Mouse (Mus musculus) c-Kit-positive CD71-negative TER-119-negative erythroid progenitor cells, embryonic 14.5 days (primary cell): ENCODE results near the gene Mmp9.

Experiments
- DNase-seq: peaks from one replicate; pipeline ENCODE4 v3.0.0-alpha.2; 2013; ENCODE audit warnings: low read depth

The Mmp9 gene

DNA sequence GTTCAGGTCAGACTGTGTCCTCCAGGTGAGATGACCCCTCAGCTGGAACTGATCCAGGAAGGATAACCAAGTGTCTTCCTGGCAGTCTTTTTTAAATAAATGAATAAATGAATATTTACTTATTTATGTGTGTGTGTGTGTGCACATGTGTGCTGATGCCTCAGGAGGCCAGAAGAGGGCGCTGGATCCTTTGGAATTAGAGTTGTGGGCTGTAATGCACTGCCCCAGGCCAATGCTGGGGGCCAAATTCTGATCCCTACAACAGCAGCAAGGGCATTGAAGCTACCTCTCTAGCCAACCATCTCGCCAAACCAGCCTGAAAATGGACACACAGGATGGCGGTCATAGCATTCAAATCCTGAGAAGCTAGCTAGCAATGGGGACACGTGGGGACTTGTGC, 15.1 kb downstream of the Mmp9 start:
- DNase-seq: no peak

DNA sequence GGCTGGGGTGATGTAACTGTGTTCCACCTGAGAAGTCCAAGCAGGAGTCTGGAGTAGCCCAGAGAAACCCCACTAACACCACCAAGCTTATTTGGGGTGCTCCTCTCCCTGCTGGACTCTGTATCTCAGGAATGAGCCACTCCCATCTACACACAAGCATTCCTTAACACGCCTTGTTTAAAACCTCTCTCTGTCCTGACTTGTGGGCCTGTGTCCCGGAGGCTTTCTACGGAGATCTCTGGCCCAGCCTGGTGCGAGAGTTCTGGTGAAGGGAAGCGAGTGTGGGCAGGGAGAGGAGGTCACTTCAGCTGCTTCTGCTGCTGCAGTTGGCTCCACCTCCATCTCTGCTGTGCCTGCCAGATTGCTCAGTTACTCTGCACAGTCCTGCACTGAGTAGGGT, 15.6 kb downstream of the Mmp9 start:
- no peak for DNase-seq

DNA sequence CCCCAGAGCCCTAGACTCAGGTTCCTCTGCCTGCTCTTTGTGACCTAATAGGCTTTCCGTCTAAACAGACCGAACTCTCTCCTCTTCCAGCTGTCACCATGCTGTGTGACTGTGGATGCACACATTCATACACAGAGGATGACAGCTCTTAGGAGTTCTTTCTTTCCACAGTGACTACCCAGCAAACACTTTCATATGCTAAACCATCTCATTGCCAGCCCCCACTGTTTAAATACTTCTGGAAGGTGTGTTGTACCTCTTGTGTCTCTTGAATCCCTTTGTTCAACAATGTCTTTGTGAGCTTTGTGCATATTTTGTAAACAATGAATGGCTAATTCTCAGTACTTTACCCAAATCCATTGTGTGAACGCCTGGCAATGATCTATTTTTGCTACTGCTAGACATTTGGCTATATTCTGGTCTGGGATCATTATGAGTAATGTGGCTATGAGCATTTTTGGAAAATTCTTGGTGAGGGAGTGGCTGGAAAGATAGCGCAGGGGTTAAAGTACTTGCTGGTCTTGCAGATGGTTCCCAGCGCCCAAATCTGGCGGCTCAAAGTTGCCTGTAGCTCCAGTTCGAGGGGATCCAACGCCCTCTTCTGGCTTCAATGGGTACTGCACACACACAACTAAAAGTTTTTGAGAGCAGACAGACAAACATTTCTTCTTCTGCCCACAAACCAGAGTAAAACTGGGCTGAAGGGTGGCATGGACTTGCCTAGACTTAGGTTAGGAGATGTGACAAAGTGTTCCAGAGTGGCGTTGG, 17.2 kb downstream of the Mmp9 start:
- no peak for DNase-seq

DNA sequence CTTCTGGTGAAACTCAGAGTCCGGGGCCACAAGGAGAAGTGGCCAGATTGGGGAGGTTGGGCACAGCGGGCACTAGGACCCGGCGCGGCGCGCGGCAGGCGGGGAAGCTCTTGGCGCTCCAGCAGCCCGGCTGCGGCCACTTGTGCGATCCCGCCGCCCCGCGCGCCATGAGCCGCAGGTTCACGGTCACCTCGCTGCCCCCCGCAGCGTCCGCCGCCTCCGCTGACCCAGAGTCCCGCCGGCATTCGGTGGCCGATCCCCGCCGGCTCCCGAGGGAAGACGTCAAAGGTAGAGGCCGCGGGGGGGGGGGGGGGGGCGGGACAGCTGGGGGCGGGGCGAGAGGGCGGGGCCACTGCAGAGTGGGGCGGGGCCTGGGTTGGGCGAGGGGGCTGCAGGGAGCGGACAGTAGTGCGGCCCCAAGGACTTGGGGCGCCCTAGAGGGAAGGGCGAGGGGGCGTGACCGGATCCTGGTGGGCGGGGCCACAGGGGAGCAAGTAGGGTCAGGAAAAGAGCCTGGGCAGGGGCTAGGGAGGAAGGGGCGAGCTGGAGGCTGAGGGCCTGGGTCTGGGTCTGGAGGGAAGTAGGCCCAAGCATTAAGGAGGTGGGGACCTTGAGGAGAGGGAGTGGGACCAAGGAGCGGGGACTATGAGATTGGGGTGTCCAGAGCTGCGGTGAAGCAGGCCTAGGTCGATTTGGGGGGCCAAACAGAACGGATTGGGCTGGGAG, 20.3 kb downstream of the Mmp9 start, which contains the start of gene Slc12a5:
Slc12a5 (plus strand) TSS at position 87 of the 726 bp plus-strand sequence.
- no peak for DNase-seq

DNA sequence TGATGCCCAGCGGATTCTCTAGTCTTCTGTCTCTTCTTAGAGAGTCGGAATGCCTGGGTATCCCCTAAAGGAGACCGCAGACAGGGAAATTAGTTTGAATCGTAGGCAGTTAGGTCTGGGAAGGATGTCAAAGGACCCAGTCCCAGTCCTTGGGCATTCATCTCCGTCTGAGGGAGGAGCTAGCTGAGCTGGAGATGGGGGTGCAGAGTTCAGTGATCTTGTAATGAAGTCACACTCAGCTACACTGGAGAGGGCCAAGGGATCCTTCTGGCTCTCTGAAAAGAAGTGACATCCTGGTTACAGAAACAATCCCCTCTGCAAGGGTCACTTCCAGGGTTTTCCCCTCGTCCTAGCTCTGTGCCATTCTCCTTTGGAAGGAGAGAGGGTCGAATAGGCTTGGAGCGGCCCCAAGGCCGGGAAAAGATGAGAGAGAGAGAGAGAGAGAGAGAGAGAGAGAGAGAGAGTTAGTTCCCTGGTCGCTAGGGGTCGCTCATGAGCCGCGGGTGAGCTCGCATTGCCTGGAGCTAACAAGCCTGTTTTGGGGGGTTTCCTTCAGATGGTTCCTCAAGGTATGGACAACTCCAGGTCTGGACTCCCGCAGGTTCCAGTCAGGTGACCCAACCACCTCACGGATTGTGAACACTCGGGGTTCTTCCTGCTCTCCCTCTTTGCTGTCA, 21.1 kb downstream of the Mmp9 start:
- DNase-seq: peak; percentile 63

DNA sequence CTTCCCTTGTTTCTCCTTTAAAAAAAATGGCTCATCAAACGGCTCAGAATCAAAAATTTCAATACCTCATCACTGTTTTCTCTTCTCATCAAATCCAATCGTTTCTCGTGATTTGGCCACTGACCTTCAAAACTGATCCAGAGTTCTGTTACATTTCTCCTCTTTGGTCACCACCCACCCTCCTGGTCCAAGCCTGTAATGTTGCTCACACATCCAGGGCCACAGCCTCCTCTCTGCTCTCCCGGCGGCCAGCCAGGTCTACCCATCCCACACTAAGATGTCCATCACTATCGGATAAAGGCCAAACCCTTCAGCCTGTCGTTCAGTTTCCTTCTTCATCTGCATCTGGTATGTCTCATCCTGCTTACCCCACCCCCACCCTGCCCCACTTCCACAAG, 21.6 kb downstream of the Mmp9 start:
- no peak for DNase-seq

DNA sequence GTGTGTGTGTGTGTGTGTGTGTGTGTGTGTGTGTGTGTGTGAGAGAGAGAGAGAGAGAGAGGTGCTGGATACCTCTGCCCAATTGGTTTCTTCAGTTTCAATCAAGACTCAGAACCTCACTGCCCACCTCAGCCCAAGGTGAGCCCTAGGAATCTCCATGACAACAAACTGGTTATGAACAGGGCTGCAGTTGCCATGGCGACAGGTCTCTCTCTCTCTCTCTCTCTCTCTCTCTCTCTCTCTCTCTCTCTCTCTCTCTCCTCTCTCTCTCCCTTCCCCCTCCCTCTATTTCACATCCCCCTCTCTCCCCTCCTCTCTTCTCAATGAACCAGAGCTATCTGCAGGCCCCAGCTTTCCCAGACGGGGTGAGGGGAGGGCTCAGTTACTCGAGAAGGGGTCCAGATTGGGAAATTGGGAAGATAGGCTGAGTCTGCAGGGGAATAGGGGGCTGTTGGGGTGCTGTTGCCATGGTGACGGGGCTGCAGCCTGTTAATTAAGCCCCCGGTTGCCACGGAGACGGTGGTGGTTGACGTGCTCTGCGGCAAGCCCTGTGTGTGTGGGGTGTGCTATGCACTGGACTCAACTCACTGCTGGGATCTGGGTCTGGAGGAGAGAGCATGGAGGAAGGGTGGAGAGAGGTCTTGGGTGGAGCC, 23.8 kb downstream of the Mmp9 start:
- no peak for DNase-seq

DNA sequence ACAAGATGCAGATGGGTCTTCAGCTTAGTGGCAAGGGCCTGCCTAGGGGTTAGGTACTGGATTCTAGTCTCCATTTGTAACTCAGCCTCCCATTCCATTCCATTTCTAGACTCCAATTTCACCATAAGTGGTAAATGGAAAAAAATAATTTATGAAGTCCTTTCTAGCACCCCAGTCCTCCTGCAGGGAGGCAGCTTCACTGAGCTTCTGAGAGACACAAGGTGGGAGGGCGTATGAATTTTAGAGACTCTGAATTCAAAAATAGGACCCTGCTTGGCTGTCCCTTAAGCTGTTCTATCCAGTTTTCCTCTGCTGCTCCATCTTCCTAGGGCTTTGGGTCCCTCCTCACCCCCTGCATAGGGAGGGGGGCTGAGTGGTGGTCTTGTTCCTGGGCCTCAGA, 24.4 kb downstream of the Mmp9 start:
- DNase-seq: no peak

DNA sequence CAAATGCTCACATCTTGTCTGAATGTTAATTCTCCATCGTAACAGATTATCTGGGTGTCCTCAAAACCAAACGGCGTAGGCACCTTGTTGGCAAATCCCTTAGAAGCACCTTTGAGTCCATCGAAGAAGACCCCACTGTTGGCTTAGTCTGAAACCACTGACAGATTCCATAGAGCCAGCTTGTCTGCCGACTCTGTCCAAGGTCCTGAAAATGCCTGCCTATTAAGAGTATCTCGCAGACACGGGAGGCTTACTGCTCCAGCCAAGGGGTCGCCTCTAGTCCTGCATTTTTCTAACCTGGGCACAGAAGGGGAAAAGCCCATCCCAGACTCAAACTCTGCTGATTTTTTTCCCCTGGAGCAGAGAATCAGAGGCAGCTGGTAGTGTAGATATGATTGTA, 25.8 kb downstream of the Mmp9 start:
- no peak for DNase-seq

DNA sequence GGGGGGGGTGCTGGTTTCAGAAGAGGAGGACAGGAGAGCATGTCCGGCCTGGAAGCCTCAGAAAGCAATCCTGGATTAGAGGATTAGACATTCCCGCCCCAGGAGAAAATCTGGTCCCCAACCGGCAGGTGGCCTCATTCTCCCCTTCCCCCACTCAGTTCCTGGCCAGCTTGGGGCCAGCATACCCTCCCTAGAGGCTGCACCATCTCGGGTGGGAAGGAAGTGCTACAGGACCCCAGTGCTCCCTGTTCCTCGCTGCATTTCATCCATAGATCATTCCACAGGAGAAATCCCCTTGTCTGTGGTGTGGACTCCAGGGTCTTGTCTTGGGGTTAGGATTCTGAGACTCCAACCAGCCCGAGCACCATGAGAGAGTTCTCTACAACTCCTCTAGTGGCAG, 26.6 kb downstream of the Mmp9 start:
- DNase-seq: no peak

DNA sequence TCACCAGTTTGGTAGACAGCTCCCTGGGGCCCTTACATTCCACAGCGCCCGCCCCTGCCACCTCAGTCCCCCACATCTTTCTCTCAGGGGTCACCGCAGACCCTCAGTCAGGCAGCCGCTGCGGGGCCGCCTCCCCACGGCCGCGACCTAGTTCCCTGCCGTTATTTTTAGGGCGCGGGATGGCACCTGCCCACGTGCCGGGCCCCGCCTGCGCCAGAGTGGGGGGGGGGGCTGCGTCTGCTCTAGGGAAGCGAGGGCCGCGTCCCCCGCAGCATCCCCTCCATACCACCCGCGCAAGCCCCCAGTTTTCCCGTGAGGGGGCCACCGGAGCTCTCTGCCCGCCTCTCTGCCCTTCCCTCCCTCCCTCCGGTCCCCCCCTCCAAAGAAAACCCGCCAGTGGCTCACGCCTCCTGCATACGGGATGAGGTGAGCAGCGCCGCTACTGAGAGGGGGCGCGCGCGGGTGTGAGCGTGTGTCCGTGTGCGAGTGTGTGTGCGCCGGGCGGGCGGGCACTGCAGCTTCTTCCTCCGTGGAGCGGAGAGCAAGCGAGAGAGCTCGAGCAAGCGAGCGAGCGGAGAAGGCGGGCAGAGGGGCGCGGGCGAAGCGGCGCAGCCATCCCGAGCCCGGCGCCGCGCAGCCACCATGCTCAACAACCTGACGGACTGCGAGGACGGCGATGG, 27.3 kb downstream of the Mmp9 start:
- no peak for DNase-seq

DNA sequence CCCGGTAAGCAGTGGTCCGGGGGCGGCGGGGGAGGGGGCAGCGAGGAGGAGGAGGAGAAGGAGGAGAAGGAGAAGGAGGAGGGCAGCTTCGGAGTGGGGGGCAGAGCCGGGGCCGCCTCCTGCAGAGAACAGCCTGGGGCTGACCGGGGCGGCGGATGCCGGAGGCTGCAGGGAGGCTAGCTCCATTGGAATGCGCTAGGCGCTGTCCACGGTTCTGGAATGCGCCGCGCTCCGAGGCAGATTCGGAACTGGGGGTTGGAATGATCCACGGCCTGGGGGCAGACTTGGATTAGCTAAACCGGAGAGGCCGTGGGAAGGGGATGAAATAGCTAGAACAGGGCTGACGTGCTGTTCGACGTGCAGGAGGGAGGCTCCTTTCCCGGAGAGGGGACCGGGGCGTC, 27.9 kb downstream of the Mmp9 start:
- no peak for DNase-seq

DNA sequence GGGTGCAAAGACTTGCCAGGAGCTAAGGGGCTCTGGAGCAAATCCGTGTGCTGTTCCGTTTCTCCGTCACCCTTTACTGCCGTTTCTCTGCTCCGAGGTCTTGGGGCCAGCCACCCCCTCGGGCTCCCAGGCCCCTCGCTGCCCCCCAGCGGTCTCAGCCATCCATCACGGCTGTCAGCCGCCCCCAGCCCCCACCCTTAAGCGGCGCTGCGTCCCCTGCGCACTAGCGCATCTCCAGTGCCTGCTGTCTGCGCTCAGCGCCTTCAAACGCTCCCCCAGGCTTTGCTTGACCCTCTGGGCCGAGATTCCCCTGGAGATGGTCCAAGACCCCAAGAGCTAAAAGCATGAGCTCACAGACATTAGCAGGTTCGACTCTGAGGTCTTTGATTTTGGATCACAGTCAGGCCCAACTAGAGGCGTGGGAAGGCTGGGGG, 28.8 kb downstream of the Mmp9 start:
- no peak for DNase-seq

DNA sequence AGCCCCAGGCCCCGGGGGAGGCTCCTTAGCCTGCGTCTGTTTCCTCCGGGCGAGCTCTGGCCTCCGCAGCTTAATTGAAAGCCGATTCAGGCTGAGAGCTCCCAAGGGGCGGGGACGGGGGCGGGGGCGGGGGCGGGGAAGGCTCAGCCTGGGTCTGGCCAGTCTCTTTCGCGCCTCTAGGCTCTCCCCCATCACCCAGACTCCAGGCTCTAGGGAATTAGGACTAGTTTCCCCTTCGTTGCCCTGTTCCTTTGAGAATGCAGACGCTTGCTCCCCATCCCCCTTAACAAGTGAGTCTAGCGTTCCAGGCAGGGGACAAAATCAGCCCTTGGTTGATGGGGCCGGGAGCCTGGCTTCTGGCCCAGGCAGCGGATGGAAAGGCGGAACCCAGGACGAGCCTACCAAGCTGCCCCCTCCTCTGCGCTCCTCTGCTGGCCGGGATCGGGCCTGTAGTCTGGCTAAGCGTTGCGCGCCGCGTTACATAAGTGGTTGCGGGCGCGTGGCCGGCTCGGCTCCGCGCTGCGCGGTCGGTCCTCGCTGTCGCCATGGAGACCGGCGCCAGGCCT, 30.1 kb downstream of the Mmp9 start:
- DNase-seq: no peak

DNA sequence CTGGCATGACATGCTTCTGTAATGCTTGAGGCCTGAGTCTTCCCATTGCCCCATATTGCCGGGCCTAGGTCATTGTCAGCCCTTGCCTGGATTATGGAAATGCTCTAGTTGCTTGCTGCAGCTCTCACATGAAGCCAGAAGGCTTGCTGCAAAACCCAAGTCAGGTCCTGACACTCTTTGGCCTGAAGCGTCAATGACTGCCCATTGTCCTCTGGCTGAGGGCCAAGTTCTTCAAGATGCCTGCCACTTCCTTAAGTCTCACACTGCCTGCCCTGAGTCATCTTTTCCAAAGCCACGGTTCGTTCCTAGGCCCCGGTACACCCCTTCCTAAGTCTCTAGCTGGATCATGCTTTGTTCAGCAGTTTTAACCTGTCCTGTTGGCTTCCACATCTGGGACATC, 32.1 kb downstream of the Mmp9 start:
- DNase-seq: no peak

DNA sequence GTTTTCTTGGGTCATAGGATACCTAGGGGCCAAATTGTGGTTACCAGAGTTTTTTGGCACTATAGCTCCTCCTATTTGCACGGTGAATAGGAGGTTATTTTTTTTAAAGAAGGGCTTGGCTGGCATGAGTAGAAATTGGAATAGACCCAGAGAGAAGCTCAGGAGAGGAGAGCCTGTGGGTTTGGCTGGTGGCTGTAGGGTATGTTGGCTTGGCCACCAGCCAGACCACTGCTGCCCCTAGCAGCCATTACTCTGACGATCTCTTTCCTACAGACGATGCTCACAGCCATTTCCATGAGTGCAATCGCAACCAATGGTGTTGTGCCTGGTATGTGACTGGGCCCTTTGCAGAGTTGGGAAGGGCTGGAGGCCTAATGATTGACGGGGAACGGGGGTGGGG, 35.0 kb downstream of the Mmp9 start:
- no peak for DNase-seq

DNA sequence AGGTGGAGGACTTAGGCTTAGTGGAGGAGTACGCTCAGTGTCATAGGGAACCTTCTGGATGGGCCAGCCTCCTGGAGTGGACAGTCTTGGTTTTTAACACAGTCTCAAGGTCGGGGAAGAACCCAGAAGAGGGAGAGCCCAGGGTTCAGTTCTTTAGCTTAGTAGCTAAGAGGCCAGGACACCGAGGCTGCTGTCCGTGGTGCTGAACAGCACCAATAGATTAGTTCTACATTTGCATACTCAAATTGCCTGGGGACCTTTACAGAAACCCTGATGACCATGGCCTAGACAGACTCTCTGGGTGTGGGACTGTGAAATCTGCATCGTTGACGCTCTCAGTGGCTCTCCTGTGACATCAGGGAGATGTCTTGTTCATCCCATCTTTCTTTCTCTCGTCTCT, 39.2 kb downstream of the Mmp9 start:
- DNase-seq: peak; percentile 64

DNA sequence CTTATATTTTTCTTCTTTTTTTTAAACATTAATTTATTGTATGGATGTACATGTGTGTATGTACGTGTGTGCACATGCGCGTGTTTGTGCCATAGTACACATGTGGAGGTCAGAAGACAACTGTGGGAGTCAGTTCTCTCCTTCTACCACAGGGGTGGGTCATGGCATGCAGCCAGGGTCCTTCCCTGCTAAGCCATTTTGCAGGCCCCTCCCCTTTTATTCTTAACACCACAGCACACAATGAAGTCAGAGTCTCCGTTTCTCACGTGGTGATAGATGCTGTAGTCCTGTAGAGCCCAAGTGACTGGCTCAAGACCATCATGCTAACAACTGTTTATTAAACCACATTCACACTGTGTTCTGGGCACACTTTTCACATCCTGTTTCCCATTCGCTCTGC, 45.4 kb downstream of the Mmp9 start:
- no peak for DNase-seq

DNA sequence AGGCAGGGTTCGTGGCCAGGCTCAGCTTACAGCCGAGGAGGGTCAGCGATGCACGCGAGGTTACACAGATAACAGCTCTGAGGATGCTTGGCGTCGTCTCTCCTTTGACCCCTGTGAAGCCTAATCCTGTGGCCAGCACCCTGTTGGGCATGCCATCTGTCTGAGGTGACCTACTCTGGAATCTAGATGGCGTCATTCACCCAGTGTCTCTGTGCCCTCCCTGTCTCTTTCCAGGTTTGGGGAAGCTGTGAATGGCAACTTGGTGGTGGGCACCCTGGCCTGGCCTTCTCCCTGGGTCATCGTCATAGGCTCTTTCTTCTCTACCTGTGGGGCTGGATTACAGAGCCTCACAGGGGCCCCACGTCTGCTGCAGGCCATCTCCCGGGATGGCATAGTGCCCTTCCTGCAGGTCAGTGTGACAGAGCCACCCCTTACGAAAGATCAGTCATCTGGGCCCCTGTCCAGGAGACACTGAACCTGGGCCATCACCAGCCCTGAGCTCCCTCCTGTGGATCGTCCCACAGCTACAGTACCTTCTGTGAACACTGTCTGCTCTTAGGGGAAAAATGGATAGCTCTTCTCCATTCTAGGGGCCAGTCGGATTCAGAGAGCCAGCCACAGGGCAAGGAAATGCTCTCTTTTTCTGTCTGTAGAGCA, 45.9 kb downstream of the Mmp9 start:
- no peak for DNase-seq

DNA sequence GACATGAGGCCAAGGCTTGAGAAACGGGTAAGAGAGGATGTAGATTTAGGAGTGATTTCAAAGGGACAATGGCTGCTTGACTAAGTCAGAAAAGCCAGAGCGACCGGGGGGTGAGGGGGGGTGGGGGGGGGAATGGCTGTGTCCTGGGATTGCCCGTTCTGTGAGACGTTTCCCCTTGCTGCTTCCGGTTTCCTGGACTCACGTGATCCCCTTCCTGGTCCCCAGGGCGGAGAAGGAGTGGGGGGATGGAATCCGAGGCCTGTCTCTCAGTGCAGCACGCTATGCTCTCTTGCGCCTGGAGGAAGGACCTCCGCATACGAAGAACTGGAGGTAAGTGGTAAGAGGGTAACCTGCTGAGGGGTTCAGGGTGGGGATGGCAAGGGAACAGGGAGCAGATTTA, 48.2 kb downstream of the Mmp9 start:
- DNase-seq: no peak

DNA sequence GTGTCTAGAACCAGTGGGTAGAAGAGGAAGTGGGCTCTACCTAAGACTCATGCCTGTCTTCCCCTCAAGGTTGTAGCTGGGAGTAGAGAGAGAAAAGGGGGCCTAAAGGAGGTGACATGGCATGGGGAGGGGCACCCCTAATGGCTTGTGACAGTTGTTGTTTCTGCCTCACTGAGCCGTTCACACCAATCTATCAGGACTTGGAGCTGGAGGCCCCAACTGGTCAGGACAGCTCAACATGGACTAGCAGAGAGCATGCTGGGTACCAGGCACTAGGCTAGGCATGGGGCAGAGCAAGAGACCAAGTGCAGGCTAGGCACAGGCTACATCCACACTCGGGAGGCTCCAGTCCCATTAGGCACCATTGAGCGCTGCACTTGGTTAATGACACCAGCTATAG, 50.5 kb downstream of the Mmp9 start:
- no peak for DNase-seq
